Mouse (Mus musculus): Measurements from ENCODE around the gene Sh3bp5l. TPM values are rescaled to one million over a fixed set of nuclear protein-coding genes. Genes with fewer than 3 reads are reported as not detected.

The Sh3bp5l gene
- total and polyA plus RNA-seq, 3 experiments = 31.7 to 32.8 TPM; not detected in 1

GRCm38 (mm10) chr11:58330276-58331148, at the start of gene Sh3bp5l, which contains the start of gene Zfp672 (continued):
- TF ChIP-seq MYC (IDR thresholded peaks at IDR 0.05; ENCODE audit: low read depth, low read length) = peak; percentile 82; the same call in 1 of the 2 replicates
- TF ChIP-seq MEF2A (IDR thresholded peaks at IDR 0.05; ENCODE audit: extremely low read depth, insufficient replicate concordance, low read depth, low read length, poor library complexity, severe bottlenecking) = no peak
- peak; percentile 85 for TF ChIP-seq SIN3A (IDR thresholded peaks at IDR 0.05; ENCODE audit: low read length)
- TF ChIP-seq ZKSCAN1 (IDR thresholded peaks at IDR 0.05; ENCODE audit: low read depth, low read length) = peak; percentile 81; the same call in 1 of the 2 replicates

GRCm38 (mm10) chr11:58281970-58282496, 48.5 kb upstream of the Sh3bp5l start:
- H3K27ac ChIP-seq (ENCODE audit: control insufficient read depth, low read depth, low read length) = no peak overlapping the region
- no peak overlapping the region for H3K9ac ChIP-seq (ENCODE audit: control insufficient read depth, low read depth, low read length, poor library complexity, severe bottlenecking)
- no peak for DNase-seq (ENCODE audit: low read depth, low spot score)
- H3K9me3 ChIP-seq (replicated peaks; ENCODE audit: insufficient read depth, low read length) = no peaks in the 10 kb centered on the region
- H3K79me2 ChIP-seq (ENCODE audit: control insufficient read depth, insufficient read depth, low read length, poor library complexity) = no peaks in the 10 kb centered on the region
- no peaks in the 10 kb centered on the region for H3K4me1 ChIP-seq (ENCODE audit: control insufficient read depth in 1 of 2, insufficient read depth in 2 of 2, low read length in 2 of 2)
- no peaks in the 10 kb centered on the region for H3K36me3 ChIP-seq (ENCODE audit: control insufficient read depth in 1 of 2, insufficient read depth in 2 of 2, low read length in 2 of 2)
- no peak overlapping the region for H3K4me3 ChIP-seq (ENCODE audit: control insufficient read depth in 1 of 2, insufficient read depth in 1 of 2, low read depth in 2 of 2, low read length in 2 of 2)
- TF ChIP-seq MYC (IDR thresholded peaks at IDR 0.05; ENCODE audit: low read depth, low read length) (no peak), MAX (IDR thresholded peaks at IDR 0.05; ENCODE audit: low read length) (no peak), KAT2A (conservative IDR thresholded peaks at IDR 0.05; ENCODE audit: low read depth, low read length) (no peak), POLR2A (IDR thresholded peaks at IDR 0.05; ENCODE audit: control insufficient read depth in 1 of 2, insufficient read depth in 1 of 2, low read depth in 1 of 2, low read length in 2 of 2, poor library complexity in 1 of 2) (no peak), ZKSCAN1 (IDR thresholded peaks at IDR 0.05; ENCODE audit: low read depth, low read length) (no peak), CTCF (IDR thresholded peaks at IDR 0.05 in 2 of 3, conservative IDR thresholded peaks at IDR 0.05 in 1 of 3; ENCODE audit: control insufficient read depth in 1 of 3, insufficient read depth in 1 of 3, low read depth in 2 of 3, low read length in 3 of 3, poor library complexity in 1 of 3, severe bottlenecking in 1 of 3) (no peak), POLR2AphosphoS5 (IDR thresholded peaks at IDR 0.05; ENCODE audit: borderline replicate concordance, low read depth, low read length) (no peak), TBP (IDR thresholded peaks at IDR 0.05; ENCODE audit: low read depth, low read length) (no peak)
- peaks cover 24 to 35% of the 10 kb centered on the region in 2 experiments for H3K27me3 ChIP-seq (ENCODE audit: control insufficient read depth in 1 of 2, insufficient read depth in 2 of 2, low read length in 2 of 2)

GRCm38 (mm10) chr11:58282518-58282917, 48.0 kb upstream of the Sh3bp5l start:
- no peaks in the 10 kb centered on the region for H3K9me3 ChIP-seq (replicated peaks; ENCODE audit: insufficient read depth, low read length)
- no peak overlapping the region for H3K4me3 ChIP-seq (ENCODE audit: control insufficient read depth in 1 of 2, insufficient read depth in 1 of 2, low read depth in 2 of 2, low read length in 2 of 2)
- no peaks in the 10 kb centered on the region for H3K4me1 ChIP-seq (ENCODE audit: control insufficient read depth in 1 of 2, insufficient read depth in 2 of 2, low read length in 2 of 2)
- H3K27ac ChIP-seq (ENCODE audit: control insufficient read depth, low read depth, low read length) = no peak overlapping the region
- no peaks in the 10 kb centered on the region for H3K36me3 ChIP-seq (ENCODE audit: control insufficient read depth in 1 of 2, insufficient read depth in 2 of 2, low read length in 2 of 2)
- H3K79me2 ChIP-seq (ENCODE audit: control insufficient read depth, insufficient read depth, low read length, poor library complexity) = no peaks in the 10 kb centered on the region
- H3K27me3 ChIP-seq (ENCODE audit: control insufficient read depth in 1 of 2, insufficient read depth in 2 of 2, low read length in 2 of 2) = peaks cover 27 to 34% of the 10 kb centered on the region in 2 experiments
- DNase-seq (ENCODE audit: low read depth, low spot score) = no peak
- H3K9ac ChIP-seq (ENCODE audit: control insufficient read depth, low read depth, low read length, poor library complexity, severe bottlenecking) = no peak overlapping the region
- TF ChIP-seq EP300 (IDR thresholded peaks at IDR 0.05; ENCODE audit: low read depth in 1 of 2, low read length in 2 of 2) (no peak), RCOR1 (IDR thresholded peaks at IDR 0.05; ENCODE audit: low read depth, low read length) (no peak), SIN3A (IDR thresholded peaks at IDR 0.05; ENCODE audit: low read length) (no peak), JUND (IDR thresholded peaks at IDR 0.05; ENCODE audit: low read depth, low read length) (no peak), UBTF (IDR thresholded peaks at IDR 0.05; ENCODE audit: borderline replicate concordance, insufficient read depth, low read depth, low read length) (no peak), BHLHE40 (IDR thresholded peaks at IDR 0.05; ENCODE audit: borderline replicate concordance, low read depth, low read length) (no peak), POLR2AphosphoS5 (IDR thresholded peaks at IDR 0.05; ENCODE audit: borderline replicate concordance, low read depth, low read length) (no peak)
